Mouse (Mus musculus) erythroblast, embryonic 14.5 days (primary cell): ENCODE results near the gene Gipr.

Experiments used
- GATA1 ChIP-seq: IDR thresholded peaks from 2 replicates; pipeline ENCODE4 v1.6.1; 2012; ENCODE audit warnings: low read length, inconsistent platforms, mixed read lengths
- TAL1 ChIP-seq: IDR thresholded peaks from 3 replicates; pipeline ENCODE4 v1.6.1; 2012; ENCODE audit warnings: low read length, inconsistent platforms, mixed read lengths

GRCm38 (mm10) chr7:19194676-19195075 is 28.7 kb upstream of the Gipr start:
- no peak for TF ChIP-seq GATA1
- no peak for TF ChIP-seq TAL1
